Mouse (Mus musculus) midbrain, embryonic 10.5 days (tissue): ENCODE measurements around the gene Gm10306. TPM values are rescaled to one million over a fixed set of nuclear protein-coding genes. Genes with fewer than 3 reads are reported as not detected.

Source experiments
- DNase-seq: peaks from one replicate; pipeline ENCODE4 v3.0.0-alpha.2; 2017; ENCODE audit warnings: low spot score
- H3K27ac ChIP-seq: fragments of 300-500 bp; sonication (generic); replicated peaks from 2 replicates; pipeline ENCODE4 v1.5.1; 2016; ENCODE audit warnings: mild to moderate bottlenecking
- H3K27me3 ChIP-seq: fragments of 300-500 bp; sonication (generic); 2 replicates; pipeline ENCODE4 v1.6.1; 2016; ENCODE audit warnings: low read depth, mild to moderate bottlenecking; ENCODE audit not compliant: poor library complexity, severe bottlenecking
- H3K36me3 ChIP-seq: fragments of 300-500 bp; sonication (generic); 2 replicates; pipeline ENCODE4 v1.6.1; 2016; ENCODE audit warnings: mild to moderate bottlenecking, moderate library complexity
- H3K4me1 ChIP-seq: fragments of 300-500 bp; sonication (generic); 2 replicates; pipeline ENCODE4 v1.6.1; 2016
- H3K4me3 ChIP-seq: fragments of 300-500 bp; sonication (generic); 2 replicates; pipeline ENCODE4 v1.5.1; 2016; ENCODE audit warnings: mild to moderate bottlenecking, moderate library complexity
- H3K9me3 ChIP-seq: fragments of 300-500 bp; sonication (generic); replicated peaks from 2 replicates; pipeline ENCODE4 v1.6.1; 2016; ENCODE audit warnings: mild to moderate bottlenecking
- WGBS: fragments of 180-500 bp; shearing (Covaris S2); methylation state at CpG from one replicate; pipeline ENCODE4 v1.1.7; 2016; 5-methylcytosine and 5-hydroxymethylcytosine counted together
- polyA plus RNA-seq: library from polyadenylated mRNA; unstranded; fragments of >200 nt; fragmentation: Nextera tagmentation; extraction: Ambion mirVana; gene quantifications from 2 replicates; pipeline ENCODE4 v1.2.1, GENCODE M21; 2016

Gm10306 gene
- polyA plus RNA-seq, 1 experiment from 2014 or later = not detected

DNA sequence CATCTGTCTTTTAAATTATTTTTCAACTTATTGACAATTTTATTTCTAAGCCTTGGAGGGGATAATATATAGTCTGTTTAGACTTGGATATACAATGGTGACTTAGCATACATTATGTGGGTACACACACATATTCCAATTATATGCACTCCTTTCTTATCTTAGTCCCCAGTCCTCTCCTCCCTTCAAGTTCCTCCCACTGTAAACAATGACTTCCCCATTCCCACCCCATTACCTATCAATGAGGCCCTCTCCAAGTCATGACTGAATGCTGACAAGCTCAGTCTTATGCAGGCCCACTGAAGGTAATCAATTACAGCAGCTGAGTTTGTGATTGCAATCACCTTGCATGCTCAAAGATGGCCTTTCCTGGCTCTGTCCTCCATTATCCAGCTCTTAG is 8.0 kb downstream of the Gm10306 start:
- Histone ChIP-seq H3K36me3 (peaks cover 27% of the 10 kb centered on the region), H3K9me3 (no peaks in the 10 kb centered on the region), H3K4me1 (peaks cover 6% of the 10 kb centered on the region), H3K4me3 (no peak overlapping the region), H3K27me3 (no peaks in the 10 kb centered on the region), H3K27ac (no peak overlapping the region)
- no peak for DNase-seq

DNA sequence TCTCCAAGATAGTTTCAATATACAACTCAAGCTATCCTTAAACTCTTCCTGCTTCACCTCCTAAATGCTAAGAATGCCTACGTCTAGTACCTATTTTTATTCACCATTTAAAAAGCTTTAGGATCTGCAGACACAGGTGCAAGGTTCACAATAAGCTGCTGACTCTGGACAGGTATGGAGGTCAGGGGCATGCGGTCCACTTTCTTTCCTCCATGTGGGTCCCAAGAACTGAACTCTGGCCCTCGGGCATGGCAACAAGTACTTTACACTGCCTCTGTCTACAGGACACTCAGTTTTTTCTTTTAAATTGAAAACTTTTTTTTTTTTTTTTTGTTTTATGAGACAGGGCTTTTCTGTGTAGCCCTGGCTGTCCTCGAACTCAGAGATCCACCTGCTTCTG is 16.3 kb downstream of the Gm10306 start:
- no peak for DNase-seq
- H3K27me3 ChIP-seq = no peaks in the 10 kb centered on the region
- no peak overlapping the region for H3K4me3 ChIP-seq
- H3K4me1 ChIP-seq = no peaks in the 10 kb centered on the region
- H3K27ac ChIP-seq = no peak overlapping the region
- 95% methylated on average over 4 of the region's 4 CpGs for WGBS
- no peaks in the 10 kb centered on the region for H3K9me3 ChIP-seq
- peaks cover 81% of the 10 kb centered on the region for H3K36me3 ChIP-seq

DNA sequence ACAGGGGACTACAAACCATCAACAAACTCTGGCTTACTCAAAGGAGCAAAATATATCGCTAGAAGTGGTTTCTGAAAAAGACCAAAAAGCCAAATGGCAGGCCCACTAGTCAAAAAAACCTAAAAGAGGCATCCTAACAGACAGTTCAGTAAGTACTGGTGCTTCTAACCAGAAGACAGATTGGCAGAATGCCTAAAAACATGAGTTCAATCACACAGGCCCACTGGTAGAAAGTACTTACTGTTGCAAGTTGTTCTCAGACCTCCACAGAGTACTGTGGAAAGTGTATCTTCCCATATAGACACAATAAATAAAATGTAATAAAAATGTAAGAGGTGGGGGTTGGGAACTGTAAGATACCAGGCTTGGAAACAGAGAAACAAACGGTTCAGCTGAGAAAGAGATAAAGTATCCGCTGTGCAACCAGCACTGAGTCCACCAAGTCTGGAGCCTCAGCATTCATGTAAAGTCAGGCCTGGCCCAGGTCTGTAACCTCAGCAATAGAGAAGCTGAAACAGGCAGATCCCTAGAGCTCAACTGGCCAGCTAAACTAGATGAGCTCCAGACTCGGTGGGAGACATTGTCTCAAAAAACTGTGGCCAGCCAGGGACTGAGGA is 35.5 kb downstream of the Gm10306 start:
- no peak overlapping the region for H3K4me3 ChIP-seq
- H3K4me1 ChIP-seq = no peaks in the 10 kb centered on the region
- H3K9me3 ChIP-seq = no peaks in the 10 kb centered on the region
- H3K27ac ChIP-seq = no peak overlapping the region
- H3K27me3 ChIP-seq = no peaks in the 10 kb centered on the region
- DNase-seq = no peak
- peaks cover 3% of the 10 kb centered on the region; the same call in 1 of the 2 replicates for H3K36me3 ChIP-seq
- 91% methylated on average over 4 of the region's 4 CpGs for WGBS

DNA sequence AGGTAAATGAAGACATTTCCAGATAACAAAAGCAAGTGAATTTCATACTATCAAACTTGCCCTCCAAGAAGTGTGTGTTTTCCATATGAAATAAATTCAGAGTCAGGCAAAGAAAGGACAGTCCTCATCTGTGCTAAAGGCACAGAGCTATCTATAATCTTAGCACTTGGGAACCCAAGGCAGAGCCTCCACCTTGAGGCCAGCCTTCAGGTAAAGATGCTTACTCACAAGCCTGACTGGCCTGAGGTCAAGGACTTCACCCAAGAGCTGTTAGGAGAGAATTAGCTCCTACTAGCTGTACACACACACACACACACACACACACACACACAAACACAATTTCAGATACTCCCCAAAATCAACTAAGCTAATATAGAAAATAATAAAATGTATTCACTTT is 36.4 kb downstream of the Gm10306 start:
- no peak overlapping the region for H3K4me3 ChIP-seq
- H3K36me3 ChIP-seq = no peaks in the 10 kb centered on the region
- H3K4me1 ChIP-seq = no peaks in the 10 kb centered on the region
- H3K9me3 ChIP-seq = no peaks in the 10 kb centered on the region
- no peak for DNase-seq
- H3K27me3 ChIP-seq = no peaks in the 10 kb centered on the region
- no peak overlapping the region for H3K27ac ChIP-seq

DNA sequence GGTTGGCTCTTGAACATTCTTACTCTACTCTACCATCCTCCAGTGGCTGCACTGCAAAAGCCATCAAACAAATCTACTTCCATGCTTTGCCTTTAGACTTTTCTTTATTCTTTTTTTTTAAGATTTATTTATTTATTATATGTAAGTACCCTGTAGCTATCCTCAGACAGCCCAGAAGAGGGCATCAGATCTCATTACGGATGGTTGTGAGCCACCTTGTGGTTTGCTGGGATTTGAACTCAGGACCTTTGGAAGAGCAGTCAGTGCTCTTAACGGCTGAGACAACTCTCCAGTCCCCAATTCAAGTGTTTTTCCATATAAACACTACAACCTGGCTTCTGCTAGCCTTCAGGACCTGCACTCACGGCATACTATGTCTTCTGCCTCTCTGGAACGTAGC is 45.0 kb downstream of the Gm10306 start:
- no peaks in the 10 kb centered on the region for H3K9me3 ChIP-seq
- WGBS = 92% methylated on average over 4 of the region's 4 CpGs
- peaks cover 25% of the 10 kb centered on the region for H3K4me1 ChIP-seq
- H3K27ac ChIP-seq = no peak overlapping the region
- H3K36me3 ChIP-seq = no peaks in the 10 kb centered on the region
- peak overlapping the region; percentile 97 for H3K4me3 ChIP-seq
- H3K27me3 ChIP-seq = no peaks in the 10 kb centered on the region
- DNase-seq = peak; percentile 15

DNA sequence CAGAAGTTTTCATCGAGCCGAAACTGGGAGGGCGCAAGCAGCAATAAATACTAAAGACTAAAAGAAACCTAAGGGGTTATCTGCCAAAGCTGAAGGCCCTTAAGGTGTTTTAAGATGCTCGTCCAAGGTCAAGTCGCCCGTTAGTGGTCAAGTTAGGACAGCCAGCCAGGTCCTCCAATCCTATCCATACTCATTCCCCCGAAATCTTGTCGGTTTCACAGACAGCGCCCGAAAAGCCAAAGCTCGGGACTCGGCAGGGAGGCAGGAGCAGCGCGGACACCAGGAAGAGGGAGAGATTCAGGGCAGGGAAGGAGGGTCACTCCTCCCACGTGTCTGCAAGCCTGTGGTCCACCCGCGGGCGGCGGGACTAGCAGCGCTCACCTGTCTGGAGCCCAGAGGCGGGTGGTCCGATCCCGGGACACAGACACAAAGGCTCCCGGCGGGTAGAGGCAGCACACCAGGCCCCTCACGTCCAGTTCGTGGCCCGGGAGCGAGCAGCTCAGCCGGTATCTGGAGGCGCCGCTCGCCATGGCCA is 46.2 kb downstream of the Gm10306 start:
- peaks cover 25% of the 10 kb centered on the region for H3K4me1 ChIP-seq
- no peaks in the 10 kb centered on the region for H3K27me3 ChIP-seq
- under 1% methylated on average over 33 of the region's 33 CpGs for WGBS
- H3K9me3 ChIP-seq = no peaks in the 10 kb centered on the region
- H3K27ac ChIP-seq = peak overlapping the region; percentile 96
- H3K4me3 ChIP-seq = peak overlapping the region; percentile 97
- H3K36me3 ChIP-seq = no peaks in the 10 kb centered on the region
- DNase-seq = no peak

DNA sequence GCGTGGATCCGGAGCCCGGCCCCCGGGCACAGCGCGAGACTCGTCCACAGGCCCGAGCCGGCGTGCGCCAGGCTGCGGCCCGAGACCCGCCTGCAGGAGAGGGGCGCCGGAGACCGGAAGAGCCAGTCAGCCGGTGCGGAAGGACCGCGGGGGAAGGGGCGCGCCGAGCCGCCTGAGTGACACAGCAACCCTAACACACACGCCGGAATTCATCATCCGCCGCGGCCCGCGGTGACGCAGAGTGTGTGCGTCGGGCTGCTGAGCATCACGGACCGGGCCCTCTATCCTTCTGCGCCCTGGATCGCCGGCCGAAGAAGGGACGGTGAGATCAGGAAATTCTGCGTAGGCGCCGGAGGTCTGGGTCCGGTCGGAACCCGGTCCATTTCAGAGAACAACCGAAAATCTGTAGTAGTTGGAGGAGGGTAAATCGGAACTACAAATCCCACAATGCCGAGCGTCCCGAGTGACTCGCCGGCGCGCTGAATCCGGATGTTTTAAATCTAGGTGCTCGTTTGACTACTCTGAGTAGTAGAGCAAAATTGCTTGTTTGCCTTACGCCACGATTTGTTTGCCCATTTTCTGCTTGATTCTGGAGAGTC is 46.8 kb downstream of the Gm10306 start, which contains the start of gene Plaa:
Plaa (minus strand) TSS at position 214 of the 599 bp plus-strand sequence.
- peak; percentile 92 for DNase-seq
- WGBS = under 1% methylated on average over 61 of the region's 61 CpGs

DNA sequence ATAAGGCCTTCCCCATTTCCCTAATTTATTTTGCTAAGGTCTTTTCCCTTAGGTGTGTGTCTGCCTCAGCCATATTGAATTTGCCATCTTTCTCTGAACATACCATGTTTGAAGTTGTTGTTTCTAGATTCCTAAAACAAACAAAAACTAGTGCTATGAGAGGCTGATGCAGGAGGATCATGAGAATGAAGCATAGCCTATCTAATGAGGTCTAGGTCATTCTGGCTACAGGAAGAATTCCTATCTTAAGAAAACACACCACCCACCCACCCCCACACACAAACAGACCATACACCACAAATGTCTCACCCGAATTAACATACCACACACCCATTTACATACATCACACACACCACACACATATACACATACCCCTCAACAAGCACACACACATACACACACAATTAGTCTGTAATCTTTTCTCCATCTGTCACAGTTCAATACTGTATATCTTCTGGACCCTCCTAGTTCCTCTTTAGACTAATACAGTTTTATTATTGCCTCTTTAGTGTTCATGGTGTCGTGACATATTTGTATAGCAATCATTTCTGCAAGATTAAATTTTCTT is 48.2 kb downstream of the Gm10306 start:
- no peaks in the 10 kb centered on the region for H3K9me3 ChIP-seq
- H3K27me3 ChIP-seq = no peaks in the 10 kb centered on the region
- peaks cover 25% of the 10 kb centered on the region for H3K4me1 ChIP-seq

More for the DNA sequence above, 46.8 kb downstream of the Gm10306 start, which contains the start of gene Plaa:
- Histone ChIP-seq H3K27ac (peak within 1 kb of the TSS; percentile 96), H3K9me3 (no peaks in the 10 kb centered on the region), H3K36me3 (no peaks in the 10 kb centered on the region), H3K27me3 (no peaks in the 10 kb centered on the region), H3K4me1 (peaks cover 25% of the 10 kb centered on the region), H3K4me3 (peak within 1 kb of the TSS; percentile 97)

DNA sequence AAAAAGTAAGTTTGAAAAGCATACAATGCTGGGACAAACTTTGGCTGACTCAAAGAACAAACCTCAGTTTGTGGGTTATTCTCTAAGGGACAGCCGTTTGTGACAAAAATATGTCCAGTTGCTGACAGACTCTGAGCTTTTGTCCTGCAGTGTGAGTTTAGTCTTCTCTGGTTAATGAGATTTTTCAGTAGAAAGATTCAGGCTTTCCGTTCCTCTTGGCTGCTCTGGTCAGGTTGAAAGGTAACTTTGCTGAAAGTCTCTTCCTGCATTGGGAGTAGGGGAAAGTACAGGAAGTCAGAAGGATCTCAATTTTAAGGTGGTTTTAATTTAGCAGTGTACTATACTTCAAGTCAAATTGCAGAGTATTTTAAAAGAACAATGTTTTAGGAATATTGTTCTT is 49.2 kb downstream of the Gm10306 start:
- no peaks in the 10 kb centered on the region for H3K27me3 ChIP-seq
- no peak for DNase-seq
- no peak overlapping the region for H3K27ac ChIP-seq
- H3K4me3 ChIP-seq = no peak overlapping the region
- 89% methylated on average over 2 of the region's 2 CpGs for WGBS
- peaks cover 23% of the 10 kb centered on the region for H3K4me1 ChIP-seq
- no peaks in the 10 kb centered on the region for H3K36me3 ChIP-seq
- H3K9me3 ChIP-seq = no peaks in the 10 kb centered on the region

More for the DNA sequence above, 48.2 kb downstream of the Gm10306 start:
- H3K4me3 ChIP-seq = peak overlapping the region; percentile 97; the same call in 1 of the 2 replicates
- no peaks in the 10 kb centered on the region for H3K36me3 ChIP-seq
- 86% methylated on average over 2 of the region's 2 CpGs for WGBS
- no peak overlapping the region for H3K27ac ChIP-seq
- no peak for DNase-seq

Other genes starting within 250 kb of the Gm10306 start
- gene Caap1, start 250 bp downstream of the Gm10306 start, polyA plus RNA-seq = 24.4 and 27.8 TPM in 2 replicates
- 92.6 and 95.1 TPM in 2 replicates for gene Plaa, start 46.7 kb downstream of the Gm10306 start, polyA plus RNA-seq
- 59.6 and 65.4 TPM in 2 replicates for gene Ift74, start 57.9 kb downstream of the Gm10306 start, polyA plus RNA-seq
- gene Lrrc19, start 93.6 kb downstream of the Gm10306 start, polyA plus RNA-seq = 1.1 and 1.3 TPM in 2 replicates
- gene Tek, start 182.7 kb downstream of the Gm10306 start, polyA plus RNA-seq = 8.5 and 8.8 TPM in 2 replicates